Mouse (Mus musculus) midbrain, embryonic 15.5 days (tissue): Measurements from ENCODE around the gene Elovl3. TPM values are rescaled to one million over a fixed set of nuclear protein-coding genes. Genes with fewer than 3 reads are reported as not detected.

ENCODE experiments used
- ATAC-seq: fragments of 200-750 bp; cut with Nextera tagmentation; replicated peaks from 2 replicates; pipeline ENCODE4 v1.8.0; 2017; ENCODE audit warnings: moderate TSS enrichment
- H3K27ac ChIP-seq: fragments of 300-500 bp; sonication (generic); 2 replicates; pipeline ENCODE4 v1.5.1; 2015; ENCODE audit warnings: mild to moderate bottlenecking, inconsistent platforms
- H3K27me3 ChIP-seq: fragments of 300-500 bp; sonication (generic); replicated peaks from 2 replicates; pipeline ENCODE4 v1.6.1; 2015; ENCODE audit warnings: inconsistent platforms
- H3K36me3 ChIP-seq: fragments of 300-500 bp; sonication (generic); replicated peaks from 2 replicates; pipeline ENCODE4 v1.6.1; 2015; ENCODE audit warnings: inconsistent platforms
- H3K4me1 ChIP-seq: fragments of 300-500 bp; sonication (generic); 2 replicates; pipeline ENCODE4 v1.6.1; 2015; ENCODE audit warnings: inconsistent platforms
- H3K4me2 ChIP-seq: fragments of 300-500 bp; sonication (generic); 2 replicates; pipeline ENCODE4 v1.6.1; 2015; ENCODE audit warnings: inconsistent platforms, mild to moderate bottlenecking, moderate library complexity
- H3K4me3 ChIP-seq: fragments of 300-500 bp; sonication (generic); 2 replicates; pipeline ENCODE4 v1.5.1; 2015; ENCODE audit warnings: mild to moderate bottlenecking, inconsistent platforms
- H3K9ac ChIP-seq: fragments of 300-500 bp; sonication (generic); 2 replicates; pipeline ENCODE4 v1.6.1; 2015; ENCODE audit warnings: mild to moderate bottlenecking, inconsistent platforms
- H3K9me3 ChIP-seq: fragments of 300-500 bp; sonication (generic); 2 replicates; pipeline ENCODE4 v1.6.1; 2016; ENCODE audit warnings: inconsistent platforms
- WGBS: fragments of 180-500 bp; shearing (Covaris S2); methylation state at CpG from one replicate; pipeline ENCODE4 v1.1.7; 2015; ENCODE audit warnings: mixed read lengths; 5-methylcytosine and 5-hydroxymethylcytosine counted together
- polyA plus RNA-seq: library from polyadenylated mRNA; unstranded; fragments of >200 nt; fragmentation: Nextera tagmentation; extraction: Ambion mirVana; gene quantifications from 2 replicates; pipeline ENCODE4 v1.2.1, GENCODE M21; 2015

Elovl3 gene
- polyA plus RNA-seq, 1 experiment from 2014 or later, result 0.49 TPM

- Histone ChIP-seq H3K9me3 (no peaks in the 10 kb centered on the region), H3K4me1 (no peaks in the 10 kb centered on the region; the same call in 1 of the 2 replicates), H3K36me3 (no peaks in the 10 kb centered on the region), H3K4me2 (no peak overlapping the region), H3K27ac (no peak overlapping the region), H3K27me3 (no peaks in the 10 kb centered on the region), H3K4me3 (no peak overlapping the region), H3K9ac (no peak overlapping the region)
- WGBS, result 50% methylated on average over 5 of the region's 5 CpGs
- no peak for ATAC-seq
Measured at GRCm38 (mm10) chr19:46177046-46177445, 45.3 kb downstream of the Elovl3 start.

- Histone ChIP-seq H3K4me1 (no peaks in the 10 kb centered on the region; the same call in 1 of the 2 replicates), H3K4me2 (no peak overlapping the region), H3K27me3 (no peaks in the 10 kb centered on the region), H3K27ac (no peak overlapping the region), H3K4me3 (no peak overlapping the region), H3K9ac (no peak overlapping the region), H3K9me3 (no peaks in the 10 kb centered on the region), H3K36me3 (no peaks in the 10 kb centered on the region)
- ATAC-seq, result no peak
- WGBS, result 92% methylated on average over 2 of the region's 2 CpGs
Measured at GRCm38 (mm10) chr19:46180274-46180673, 48.6 kb downstream of the Elovl3 start.

- no peak overlapping the region for H3K9ac ChIP-seq
- H3K27me3 ChIP-seq, result no peaks in the 10 kb centered on the region
- no peak for ATAC-seq
- H3K9me3 ChIP-seq, result no peaks in the 10 kb centered on the region
- no peaks in the 10 kb centered on the region; the same call in 1 of the 2 replicates for H3K4me1 ChIP-seq
- no peak overlapping the region for H3K4me2 ChIP-seq
- H3K27ac ChIP-seq, result no peak overlapping the region
- H3K4me3 ChIP-seq, result no peak overlapping the region
- WGBS, result 90% methylated on average over 3 of the region's 3 CpGs
- H3K36me3 ChIP-seq, result no peaks in the 10 kb centered on the region
Measured at GRCm38 (mm10) chr19:46182241-46182640, 50.5 kb downstream of the Elovl3 start.

Other genes starting within 250 kb of the Elovl3 start
- 25.4 and 25.9 TPM in 2 replicates for gene Armh3, start 133.4 kb upstream of the Elovl3 start, polyA plus RNA-seq
- 3.9 and 4.0 TPM in 2 replicates for gene Hps6, start 128.4 kb upstream of the Elovl3 start, polyA plus RNA-seq
- gene Pprc1, start 87.0 kb upstream of the Elovl3 start, polyA plus RNA-seq, result 22.0 and 22.5 TPM in 2 replicates
- gene Ldb1, start 86.7 kb upstream of the Elovl3 start, polyA plus RNA-seq, result 122 and 129 TPM in 2 replicates
- 65.5 and 70.3 TPM in 2 replicates for gene Nolc1, start 56.0 kb upstream of the Elovl3 start, polyA plus RNA-seq
- gene Pitx3, start 16.4 kb downstream of the Elovl3 start, polyA plus RNA-seq, result 4.5 and 6.2 TPM in 2 replicates
- 79.0 and 83.0 TPM in 2 replicates for gene Gbf1, start 20.6 kb downstream of the Elovl3 start, polyA plus RNA-seq
- gene Nfkb2, start 172.4 kb downstream of the Elovl3 start, polyA plus RNA-seq, result 2.3 and 2.7 TPM in 2 replicates
- 146 and 148 TPM in 2 replicates for gene Psd, start 195.3 kb downstream of the Elovl3 start, polyA plus RNA-seq
- gene Fbxl15, start 196.3 kb downstream of the Elovl3 start, polyA plus RNA-seq, result 48.2 and 54.8 TPM in 2 replicates
- 340 and 347 TPM in 2 replicates for gene Cuedc2, start 206.8 kb downstream of the Elovl3 start, polyA plus RNA-seq
- gene Mfsd13a, start 209.2 kb downstream of the Elovl3 start, polyA plus RNA-seq, result 11.1 and 11.7 TPM in 2 replicates
- 2.0 and 2.8 TPM in 2 replicates for gene 2310034G01Rik, start 218.4 kb downstream of the Elovl3 start, polyA plus RNA-seq